Mouse (Mus musculus): ENCODE measurements around the gene Nr2c1. TPM values are rescaled to one million over a fixed set of nuclear protein-coding genes. Genes with fewer than 3 reads are reported as not detected.

Gene Nr2c1
- polyA plus RNA-seq, 1 experiment: 0.67 TPM

- H3K27me3 ChIP-seq (replicated peaks): no peaks in the 10 kb centered on the region
- peaks cover 72% of the 10 kb centered on the region for H3K36me3 ChIP-seq (replicated peaks; ENCODE audit: low read length)
- peaks cover 24% of the 10 kb centered on the region for H3K4me1 ChIP-seq
- no peak overlapping the region for H3K4me3 ChIP-seq (replicated peaks)
- no peaks in the 10 kb centered on the region for H3K9me3 ChIP-seq
- TF ChIP-seq GATA1 (IDR thresholded peaks at IDR 0.05; ENCODE audit: borderline replicate concordance, low read length) (no peak), FLI1 (IDR thresholded peaks at IDR 0.05; ENCODE audit: low read length) (no peak)
Measured at GRCm38 (mm10) chr10:94161051-94161765, 13.4 kb downstream of the Nr2c1 start.

GRCm38 (mm10) chr10:94162031-94162430, 14.2 kb downstream of the Nr2c1 start:
- TF ChIP-seq GATA1 (IDR thresholded peaks at IDR 0.05; ENCODE audit: borderline replicate concordance, low read length) (no peak), FLI1 (IDR thresholded peaks at IDR 0.05; ENCODE audit: low read length) (no peak)
- Histone ChIP-seq H3K36me3 (replicated peaks; ENCODE audit: low read length) (peaks cover 74% of the 10 kb centered on the region), H3K9me3 (no peaks in the 10 kb centered on the region)

GRCm38 (mm10) chr10:94164104-94164845, 16.5 kb downstream of the Nr2c1 start:
- H3K4me1 ChIP-seq: peaks cover 8% of the 10 kb centered on the region
- no peaks in the 10 kb centered on the region for H3K27me3 ChIP-seq (replicated peaks)
- H3K36me3 ChIP-seq (replicated peaks; ENCODE audit: low read length): peaks cover 80% of the 10 kb centered on the region
- TF ChIP-seq FLI1 (IDR thresholded peaks at IDR 0.05; ENCODE audit: low read length) (no peak), GATA1 (IDR thresholded peaks at IDR 0.05; ENCODE audit: borderline replicate concordance, low read length) (no peak)
- no peak overlapping the region for H3K4me3 ChIP-seq (replicated peaks)
- H3K9me3 ChIP-seq: no peaks in the 10 kb centered on the region

More at GRCm38 (mm10) chr10:94162031-94162430, 14.2 kb downstream of the Nr2c1 start:
- Histone ChIP-seq H3K27me3 (replicated peaks) (no peaks in the 10 kb centered on the region), H3K4me3 (replicated peaks) (no peak overlapping the region), H3K4me1 (peaks cover 24% of the 10 kb centered on the region)

GRCm38 (mm10) chr10:94165426-94165825, 17.6 kb downstream of the Nr2c1 start:
- TF ChIP-seq FLI1 (IDR thresholded peaks at IDR 0.05; ENCODE audit: low read length) (no peak), GATA1 (IDR thresholded peaks at IDR 0.05; ENCODE audit: borderline replicate concordance, low read length) (no peak)
- H3K36me3 ChIP-seq (replicated peaks; ENCODE audit: low read length): peaks cover 80% of the 10 kb centered on the region

GRCm38 (mm10) chr10:94167051-94167750, 19.4 kb downstream of the Nr2c1 start:
- Histone ChIP-seq H3K4me1 (no peaks in the 10 kb centered on the region), H3K36me3 (replicated peaks; ENCODE audit: low read length) (peaks cover 85% of the 10 kb centered on the region), H3K4me3 (replicated peaks) (no peak overlapping the region), H3K9me3 (no peaks in the 10 kb centered on the region), H3K27me3 (replicated peaks) (no peaks in the 10 kb centered on the region)
- no peak for TF ChIP-seq GATA1 (IDR thresholded peaks at IDR 0.05; ENCODE audit: borderline replicate concordance, low read length)
- no peak for TF ChIP-seq FLI1 (IDR thresholded peaks at IDR 0.05; ENCODE audit: low read length)

More at GRCm38 (mm10) chr10:94165426-94165825, 17.6 kb downstream of the Nr2c1 start:
- Histone ChIP-seq H3K9me3 (no peaks in the 10 kb centered on the region), H3K27me3 (replicated peaks) (no peaks in the 10 kb centered on the region), H3K4me1 (peaks cover 7% of the 10 kb centered on the region; the same call in 1 of the 2 replicates), H3K4me3 (replicated peaks) (no peak overlapping the region)

- Histone ChIP-seq H3K36me3 (replicated peaks; ENCODE audit: low read length) (peaks cover 84% of the 10 kb centered on the region), H3K4me1 (peaks cover 4% of the 10 kb centered on the region), H3K9me3 (no peaks in the 10 kb centered on the region), H3K27me3 (replicated peaks) (no peaks in the 10 kb centered on the region), H3K4me3 (replicated peaks) (no peak overlapping the region)
- TF ChIP-seq FLI1 (IDR thresholded peaks at IDR 0.05; ENCODE audit: low read length): no peak
- no peak for TF ChIP-seq GATA1 (IDR thresholded peaks at IDR 0.05; ENCODE audit: borderline replicate concordance, low read length)
Measured at GRCm38 (mm10) chr10:94171440-94172130, 23.8 kb downstream of the Nr2c1 start.

- Histone ChIP-seq H3K27me3 (replicated peaks) (no peaks in the 10 kb centered on the region), H3K36me3 (replicated peaks; ENCODE audit: low read length) (peaks cover 79% of the 10 kb centered on the region), H3K9me3 (no peaks in the 10 kb centered on the region), H3K4me3 (replicated peaks) (no peak overlapping the region), H3K4me1 (peaks cover 4% of the 10 kb centered on the region)
- TF ChIP-seq FLI1 (IDR thresholded peaks at IDR 0.05; ENCODE audit: low read length) (no peak), GATA1 (IDR thresholded peaks at IDR 0.05; ENCODE audit: borderline replicate concordance, low read length) (no peak)
Measured at GRCm38 (mm10) chr10:94172137-94172536, 24.3 kb downstream of the Nr2c1 start.

- H3K9me3 ChIP-seq: no peaks in the 10 kb centered on the region
- TF ChIP-seq FLI1 (IDR thresholded peaks at IDR 0.05; ENCODE audit: low read length) (no peak), GATA1 (IDR thresholded peaks at IDR 0.05; ENCODE audit: borderline replicate concordance, low read length) (no peak)
- H3K27me3 ChIP-seq (replicated peaks): no peaks in the 10 kb centered on the region
- H3K36me3 ChIP-seq (replicated peaks; ENCODE audit: low read length): peaks cover 73% of the 10 kb centered on the region
- no peak overlapping the region for H3K4me3 ChIP-seq (replicated peaks)
- peaks cover 4% of the 10 kb centered on the region for H3K4me1 ChIP-seq
Measured at GRCm38 (mm10) chr10:94172706-94173105, 24.9 kb downstream of the Nr2c1 start.

- Histone ChIP-seq H3K9me3 (no peaks in the 10 kb centered on the region), H3K36me3 (replicated peaks; ENCODE audit: low read length) (peaks cover 57% of the 10 kb centered on the region)
- no peak for TF ChIP-seq GATA1 (IDR thresholded peaks at IDR 0.05; ENCODE audit: borderline replicate concordance, low read length)
- no peak for TF ChIP-seq FLI1 (IDR thresholded peaks at IDR 0.05; ENCODE audit: low read length)
Measured at GRCm38 (mm10) chr10:94174652-94175051, 26.8 kb downstream of the Nr2c1 start.

More at GRCm38 (mm10) chr10:94174652-94175051, 26.8 kb downstream of the Nr2c1 start:
- peaks cover 4% of the 10 kb centered on the region for H3K4me1 ChIP-seq
- peak overlapping the region; percentile 42 for H3K4me3 ChIP-seq (replicated peaks)
- H3K27me3 ChIP-seq (replicated peaks): no peaks in the 10 kb centered on the region
